Mouse (Mus musculus) cerebellum, adult 11-12 months (tissue): ENCODE measurements around the gene Olfr703.

ENCODE experiments used
- DNase-seq: peaks from one replicate; pipeline ENCODE4 v3.0.0; 2022

Gene Olfr703

DNA sequence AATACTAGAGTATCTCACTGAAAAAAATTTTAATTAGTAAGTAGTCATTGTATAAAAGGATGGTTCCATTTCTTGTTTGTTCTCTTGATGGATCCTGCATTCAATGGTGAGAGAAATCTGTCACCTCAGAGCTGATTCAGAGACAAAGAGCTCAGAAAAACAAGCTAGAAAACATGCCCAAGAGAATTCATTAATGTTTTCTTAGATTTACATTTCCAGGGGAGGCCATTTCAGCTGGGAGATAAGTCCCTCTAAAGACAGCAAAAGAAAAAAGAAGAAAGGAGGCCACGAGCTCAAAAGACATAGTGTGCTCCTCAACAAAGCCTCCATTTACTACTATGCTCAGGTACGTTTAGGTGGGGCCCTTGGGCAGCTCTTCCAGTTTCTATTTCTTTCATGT lies at the start of gene Olfr703:
Gene Olfr703, plus strand, starts transcription at position 301 of the 400 bp plus-strand sequence.
- DNase-seq, result no peak

GRCm38 (mm10) chr7:106808734-106809133 lies 34.4 kb upstream of the Olfr703 start, which contains the start of gene Olfr700:
TSS of gene Olfr700 (minus strand) at chr7:106808834.
- no peak for DNase-seq

GRCm38 (mm10) chr7:106813829-106814228 lies 29.3 kb upstream of the Olfr703 start, which contains the start of gene Olfr701:
TSS of gene Olfr701 (plus strand) at chr7:106814129.
- DNase-seq, result no peak

DNA sequence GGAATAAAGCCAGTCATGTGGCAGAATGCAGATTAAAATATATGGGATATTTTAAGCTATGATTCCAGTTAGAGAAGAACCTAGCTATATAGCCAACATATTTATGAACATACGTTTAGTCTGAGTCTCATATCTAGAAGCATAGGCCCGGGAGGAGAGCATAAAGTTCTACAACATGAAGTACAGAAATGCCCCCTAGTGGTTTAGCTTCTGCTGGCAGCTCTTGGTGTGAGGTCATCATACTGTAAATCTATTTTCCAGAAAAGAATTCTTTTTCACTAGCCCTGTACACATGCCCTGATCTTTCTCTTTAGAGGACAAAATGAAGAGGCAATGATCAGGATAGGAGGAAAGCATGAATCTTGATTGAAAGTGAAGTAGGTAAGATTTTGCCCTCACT lies 27.4 kb upstream of the Olfr703 start:
- DNase-seq, result no peak

DNA sequence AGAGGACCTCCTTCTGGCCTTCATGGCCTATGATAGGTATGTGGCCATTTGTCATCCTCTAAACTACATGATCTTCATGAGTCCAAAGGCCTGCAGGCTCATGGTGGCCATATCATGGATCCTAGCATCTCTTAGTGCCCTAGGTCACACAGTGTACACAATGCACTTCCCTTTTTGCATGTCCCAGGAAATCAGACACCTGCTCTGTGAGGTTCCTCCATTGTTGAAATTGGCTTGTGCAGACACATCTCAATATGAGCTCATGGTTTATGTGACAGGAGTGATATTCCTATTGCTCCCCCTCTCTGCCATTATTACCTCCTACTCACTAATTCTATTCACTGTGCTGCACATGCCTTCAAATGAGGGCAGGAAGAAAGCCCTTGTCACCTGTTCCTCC lies 24.7 kb upstream of the Olfr703 start:
- DNase-seq, result no peak

DNA sequence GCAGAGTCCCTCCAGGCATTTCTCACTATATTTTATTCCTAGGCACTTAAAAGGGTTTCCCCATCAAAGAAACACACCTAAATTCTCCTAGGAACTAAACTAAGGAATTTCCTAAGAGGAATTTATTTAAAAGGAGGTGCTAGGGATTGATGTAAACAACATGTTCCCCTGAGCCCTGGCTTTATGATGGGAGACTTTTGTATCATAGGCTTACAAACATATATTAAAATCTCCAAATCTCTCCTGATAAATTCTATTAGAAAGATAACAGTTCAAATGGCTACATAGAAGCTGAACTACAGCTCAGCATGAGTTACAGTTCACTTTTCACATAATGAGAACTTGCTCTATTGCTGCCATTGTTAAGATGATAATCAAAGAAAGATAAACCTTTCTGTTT lies 9.4 kb upstream of the Olfr703 start, which contains the start of gene Olfr702:
Gene Olfr702, minus strand, starts transcription at position 101 of the 400 bp plus-strand sequence.
- DNase-seq, result no peak

- DNase-seq, result no peak
Observed at GRCm38 (mm10) chr7:106862885-106863284, 19.7 kb downstream of the Olfr703 start, which contains the start of gene Olfr704. TSS of gene Olfr704 (plus strand) at chr7:106863185.

- no peak for DNase-seq
Observed at GRCm38 (mm10) chr7:106876791-106877190, 33.6 kb downstream of the Olfr703 start, which contains the start of gene Olfr705. TSS of gene Olfr705 (minus strand) at chr7:106876891.

DNA sequence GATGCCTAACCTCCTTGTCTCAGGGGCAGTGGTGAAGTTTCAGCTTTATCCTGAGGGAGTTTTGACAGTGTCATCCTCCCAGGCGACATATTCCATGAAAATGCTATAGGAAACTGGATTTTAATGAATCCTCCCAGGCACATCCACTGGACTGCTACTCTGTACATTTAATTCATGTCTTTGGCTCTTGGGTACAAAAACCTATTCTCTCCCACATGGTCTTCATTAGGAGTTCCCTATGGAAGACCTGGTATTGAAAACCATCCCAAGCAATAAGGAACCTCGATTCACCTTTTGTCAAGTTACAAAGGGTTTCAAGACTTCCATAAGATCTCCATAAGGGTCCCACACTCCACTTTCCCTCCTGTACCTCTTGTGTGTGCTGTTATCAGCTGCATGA lies 44.9 kb downstream of the Olfr703 start, which contains the start of gene Olfr706:
Gene Olfr706, minus strand, starts transcription at position 101 of the 400 bp plus-strand sequence.
- DNase-seq, result no peak
